Mouse (Mus musculus) heart, embryonic 12.5 days (tissue): ENCODE measurements around the gene Phactr1. TPM values are rescaled to one million over a fixed set of nuclear protein-coding genes. Genes with fewer than 3 reads are reported as not detected.

ENCODE experiments used
- ATAC-seq: fragments of 200-750 bp; cut with Nextera tagmentation; 2 replicates; pipeline ENCODE4 v1.8.0; 2017; ENCODE audit warnings: moderate TSS enrichment, moderate library complexity; ENCODE audit not compliant: insufficient number of reproducible peaks, low FRiP score
- H3K27ac ChIP-seq: fragments of 300-500 bp; sonication (generic); 2 replicates; pipeline ENCODE4 v1.5.1; 2016; ENCODE audit warnings: mild to moderate bottlenecking, moderate library complexity; ENCODE audit not compliant: poor library complexity, severe bottlenecking
- H3K27me3 ChIP-seq: fragments of 300-500 bp; sonication (generic); replicated peaks from 2 replicates; pipeline ENCODE4 v1.6.1; 2016; ENCODE audit warnings: mild to moderate bottlenecking, moderate library complexity
- H3K36me3 ChIP-seq: fragments of 300-500 bp; sonication (generic); 2 replicates; pipeline ENCODE4 v1.6.1; 2016; ENCODE audit warnings: mild to moderate bottlenecking, moderate library complexity
- H3K4me1 ChIP-seq: fragments of 300-500 bp; sonication (generic); replicated peaks from 2 replicates; pipeline ENCODE4 v1.6.1; 2016; ENCODE audit warnings: mild to moderate bottlenecking
- H3K4me2 ChIP-seq: fragments of 300-500 bp; sonication (generic); 2 replicates; pipeline ENCODE4 v1.6.1; 2016; ENCODE audit warnings: mild to moderate bottlenecking, moderate library complexity
- H3K4me3 ChIP-seq: fragments of 300-500 bp; sonication (generic); 2 replicates; pipeline ENCODE4 v1.5.1; 2016; ENCODE audit warnings: mild to moderate bottlenecking
- H3K9ac ChIP-seq: fragments of 300-500 bp; sonication (generic); 2 replicates; pipeline ENCODE4 v1.6.1; 2016; ENCODE audit warnings: mild to moderate bottlenecking, moderate library complexity
- H3K9me3 ChIP-seq: fragments of 300-500 bp; sonication (generic); replicated peaks from 2 replicates; pipeline ENCODE4 v1.6.1; 2016; ENCODE audit warnings: mild to moderate bottlenecking, moderate library complexity
- WGBS: fragments of 180-500 bp; shearing (Covaris S2); methylation state at CpG from one replicate; pipeline ENCODE4 v1.1.7; 2016; 5-methylcytosine and 5-hydroxymethylcytosine counted together
- polyA plus RNA-seq: library from polyadenylated mRNA; unstranded; fragments of >200 nt; fragmentation: Nextera tagmentation; extraction: Ambion mirVana; gene quantifications from 2 replicates; pipeline ENCODE4 v1.2.1, GENCODE M21; 2016

Phactr1 gene
- polyA plus RNA-seq, 1 experiment from 2014 or later: 4.7 TPM

DNA sequence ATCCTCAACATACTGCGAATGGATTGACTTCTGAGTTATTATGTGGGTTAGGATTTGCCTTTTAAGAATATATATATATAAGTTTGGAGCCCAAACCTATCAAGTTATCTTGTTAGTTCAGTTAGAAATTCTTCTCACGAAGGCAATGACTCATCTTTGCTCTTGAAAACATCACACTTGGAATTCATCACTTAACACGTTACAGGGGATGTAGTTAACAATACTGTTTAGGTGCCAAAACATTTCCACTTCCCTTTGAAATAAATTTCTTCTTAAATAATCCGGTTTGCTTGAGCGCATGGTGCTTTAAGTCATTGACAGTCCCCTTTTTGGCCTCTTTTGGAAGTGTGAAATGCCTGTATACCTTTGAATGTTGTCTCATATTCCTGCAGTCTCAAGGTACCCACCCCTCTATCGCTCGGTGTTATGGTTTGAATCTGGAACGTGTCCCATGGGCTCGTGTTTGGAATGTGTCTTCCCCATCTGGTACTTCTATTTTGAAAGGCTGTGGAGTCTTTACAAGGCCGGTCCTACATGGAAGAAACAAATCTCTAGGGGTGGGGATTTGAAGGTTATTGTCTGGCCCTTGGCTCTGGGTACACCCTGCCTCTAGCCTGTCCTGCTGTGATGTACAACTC, 80.6 kb downstream of the Phactr1 start:
- no peak overlapping the region for H3K4me2 ChIP-seq
- H3K36me3 ChIP-seq: no peaks in the 10 kb centered on the region
- H3K4me3 ChIP-seq: no peak overlapping the region
- H3K27me3 ChIP-seq: no peaks in the 10 kb centered on the region
- no peak for ATAC-seq
- no peak overlapping the region for H3K9ac ChIP-seq
- H3K4me1 ChIP-seq: peaks cover 4% of the 10 kb centered on the region; the same call in 1 of the 2 replicates
- H3K27ac ChIP-seq: no peak overlapping the region
- WGBS: 73% methylated on average over 10 of the region's 10 CpGs
- H3K9me3 ChIP-seq: 0 out of 2 replicates have a peak, but pooled peaks cover 3% of the 10 kb centered on the region

DNA sequence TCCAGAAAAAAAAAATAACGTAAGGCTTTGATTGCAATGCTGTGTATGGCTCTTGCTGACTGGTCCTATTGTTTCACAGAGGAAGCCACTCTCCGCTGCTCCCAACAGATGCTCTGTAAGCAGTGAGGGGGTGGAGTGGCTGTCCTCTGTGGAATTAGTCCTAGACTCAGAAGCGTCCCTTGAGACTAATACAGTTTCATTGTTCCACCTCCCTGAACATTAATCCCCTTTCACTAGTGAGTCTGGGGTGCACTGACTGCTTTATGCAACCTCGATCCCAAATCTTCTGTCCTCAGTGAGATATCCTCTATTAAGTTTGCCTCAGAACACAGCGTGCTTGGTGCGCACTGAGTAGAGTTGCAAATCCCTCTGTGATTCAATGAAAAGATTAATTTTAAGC, 91.9 kb downstream of the Phactr1 start:
- Histone ChIP-seq H3K4me1 (no peaks in the 10 kb centered on the region), H3K27me3 (no peaks in the 10 kb centered on the region), H3K4me3 (no peak overlapping the region), H3K36me3 (no peaks in the 10 kb centered on the region), H3K9me3 (no peaks in the 10 kb centered on the region), H3K9ac (no peak overlapping the region), H3K27ac (no peak overlapping the region), H3K4me2 (no peak overlapping the region)
- no peak for ATAC-seq
- WGBS: 66% methylated on average over 6 of the region's 6 CpGs

DNA sequence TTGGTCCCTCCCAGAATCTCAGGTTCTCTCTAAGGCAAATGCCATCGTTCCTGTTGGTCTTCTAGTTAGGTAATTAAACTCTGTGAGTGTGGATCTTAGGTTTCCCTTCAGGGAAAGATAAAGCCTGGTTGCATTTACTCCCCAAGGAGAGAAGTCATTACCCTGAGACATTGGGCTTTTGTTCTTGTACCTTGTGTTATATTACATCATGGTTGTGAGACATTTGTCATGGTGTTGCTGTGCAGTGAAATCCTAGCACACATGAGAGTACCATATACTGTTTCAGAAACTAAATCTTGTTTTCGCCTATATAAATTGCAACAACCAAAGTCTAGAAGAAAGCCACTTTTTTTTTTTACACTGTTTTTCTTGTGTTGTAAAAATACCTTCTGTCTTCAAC, 93.6 kb downstream of the Phactr1 start:
- Histone ChIP-seq H3K9ac (no peak overlapping the region), H3K27ac (no peak overlapping the region), H3K4me2 (no peak overlapping the region), H3K4me3 (no peak overlapping the region), H3K27me3 (no peaks in the 10 kb centered on the region), H3K9me3 (no peaks in the 10 kb centered on the region), H3K4me1 (no peaks in the 10 kb centered on the region), H3K36me3 (no peaks in the 10 kb centered on the region)
- ATAC-seq: no peak
- WGBS: 63% methylated on average over 2 of the region's 2 CpGs

DNA sequence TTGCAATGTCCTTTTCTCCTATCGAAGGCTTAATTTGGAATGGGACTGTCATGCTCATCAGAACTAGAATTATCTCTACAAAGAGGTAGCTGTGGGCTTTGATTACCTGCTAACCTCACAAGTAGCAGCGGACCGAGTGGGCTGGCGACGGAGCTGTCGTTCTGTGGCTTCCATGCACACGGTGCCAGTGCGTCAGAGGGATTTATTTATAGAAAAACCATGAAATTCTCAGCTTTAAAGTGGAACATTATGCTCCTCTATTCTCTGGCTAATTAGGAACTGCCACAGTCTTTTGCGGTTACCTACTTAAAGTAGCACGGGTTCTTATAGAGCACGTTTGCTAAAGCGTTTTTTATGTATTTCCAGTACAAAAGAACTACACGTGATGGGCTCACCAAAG, 101.7 kb downstream of the Phactr1 start:
- H3K27me3 ChIP-seq: no peaks in the 10 kb centered on the region
- H3K27ac ChIP-seq: no peak overlapping the region
- H3K9me3 ChIP-seq: no peaks in the 10 kb centered on the region
- no peak for ATAC-seq
- H3K4me1 ChIP-seq: no peaks in the 10 kb centered on the region
- H3K9ac ChIP-seq: no peak overlapping the region
- no peaks in the 10 kb centered on the region for H3K36me3 ChIP-seq
- no peak overlapping the region for H3K4me2 ChIP-seq
- 79% methylated on average over 13 of the region's 13 CpGs for WGBS
- no peak overlapping the region for H3K4me3 ChIP-seq

DNA sequence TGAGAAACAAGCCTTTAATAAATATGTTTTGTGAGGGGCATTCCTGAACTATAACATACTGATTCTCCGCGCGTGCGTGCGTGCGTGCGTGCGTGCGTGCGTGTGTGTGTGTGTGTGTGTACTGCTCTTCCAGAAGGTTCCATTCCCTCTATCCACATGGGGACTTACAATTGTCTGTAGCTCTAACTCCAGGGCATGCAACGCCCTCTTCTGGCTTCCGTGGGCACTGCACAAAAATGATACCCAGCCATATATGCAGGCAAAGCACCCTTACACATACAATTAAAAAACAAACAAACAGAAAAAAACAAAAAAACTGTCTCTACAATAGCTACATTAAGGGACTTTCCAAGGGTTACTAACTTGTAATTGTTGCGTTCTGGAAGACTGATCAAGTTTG, 108.8 kb downstream of the Phactr1 start:
- Histone ChIP-seq H3K4me1 (no peaks in the 10 kb centered on the region), H3K27ac (no peak overlapping the region), H3K36me3 (no peaks in the 10 kb centered on the region), H3K9me3 (no peaks in the 10 kb centered on the region), H3K27me3 (0 out of 2 replicates have a peak, but pooled peaks cover 3% of the 10 kb centered on the region), H3K4me3 (no peak overlapping the region), H3K4me2 (no peak overlapping the region), H3K9ac (no peak overlapping the region)
- 84% methylated on average over 13 of the region's 13 CpGs for WGBS
- ATAC-seq: no peak

DNA sequence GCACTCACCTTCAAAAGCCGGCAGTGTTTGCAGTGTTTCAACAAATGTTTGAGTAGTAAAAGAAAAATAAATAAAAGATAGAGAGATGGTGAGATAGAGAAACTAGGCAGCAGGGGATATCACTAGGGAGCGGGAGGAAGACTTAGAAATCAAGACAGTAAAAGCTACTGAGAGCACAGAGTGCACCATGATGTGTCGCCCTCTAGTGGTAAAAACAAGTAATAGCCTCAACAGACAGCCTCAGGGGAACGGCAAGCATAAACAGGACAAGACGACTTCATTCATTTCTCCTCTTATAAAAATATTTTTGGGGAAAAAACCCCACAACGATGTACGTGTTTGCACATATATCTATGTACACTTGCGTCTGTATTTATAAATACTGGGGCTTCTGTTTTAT, 111.9 kb downstream of the Phactr1 start:
- Histone ChIP-seq H3K36me3 (no peaks in the 10 kb centered on the region), H3K27ac (no peak overlapping the region), H3K9ac (no peak overlapping the region), H3K27me3 (0 out of 2 replicates have a peak, but pooled peaks cover 3% of the 10 kb centered on the region), H3K9me3 (no peaks in the 10 kb centered on the region), H3K4me2 (no peak overlapping the region), H3K4me1 (no peaks in the 10 kb centered on the region), H3K4me3 (no peak overlapping the region)
- no peak for ATAC-seq
- WGBS: 17% methylated on average over 8 of the region's 8 CpGs

DNA sequence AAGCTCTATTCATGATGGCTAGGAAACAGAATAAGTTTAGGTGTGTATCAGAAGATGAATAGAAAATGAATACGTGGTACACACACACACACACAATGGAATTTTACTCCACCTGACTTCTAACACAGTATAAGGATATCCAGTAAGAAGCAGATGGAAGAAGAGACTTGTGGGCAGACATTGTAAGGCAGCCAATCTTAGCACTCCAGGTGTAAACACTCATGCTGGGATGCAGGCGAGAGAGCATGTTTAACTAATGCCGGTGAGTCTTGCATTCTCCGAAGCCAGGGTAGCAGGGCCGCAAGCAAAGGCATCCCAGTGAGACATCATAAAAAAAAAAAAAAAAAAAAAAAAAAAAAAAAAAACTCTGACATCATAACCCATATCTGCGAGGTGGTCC, 120.1 kb downstream of the Phactr1 start:
- ATAC-seq: no peak
- no peak overlapping the region for H3K9ac ChIP-seq
- H3K4me3 ChIP-seq: no peak overlapping the region
- H3K4me1 ChIP-seq: no peaks in the 10 kb centered on the region
- H3K36me3 ChIP-seq: no peaks in the 10 kb centered on the region
- WGBS: 79% methylated on average over 6 of the region's 6 CpGs
- H3K27me3 ChIP-seq: no peaks in the 10 kb centered on the region
- no peak overlapping the region for H3K27ac ChIP-seq
- no peaks in the 10 kb centered on the region for H3K9me3 ChIP-seq
- H3K4me2 ChIP-seq: no peak overlapping the region

DNA sequence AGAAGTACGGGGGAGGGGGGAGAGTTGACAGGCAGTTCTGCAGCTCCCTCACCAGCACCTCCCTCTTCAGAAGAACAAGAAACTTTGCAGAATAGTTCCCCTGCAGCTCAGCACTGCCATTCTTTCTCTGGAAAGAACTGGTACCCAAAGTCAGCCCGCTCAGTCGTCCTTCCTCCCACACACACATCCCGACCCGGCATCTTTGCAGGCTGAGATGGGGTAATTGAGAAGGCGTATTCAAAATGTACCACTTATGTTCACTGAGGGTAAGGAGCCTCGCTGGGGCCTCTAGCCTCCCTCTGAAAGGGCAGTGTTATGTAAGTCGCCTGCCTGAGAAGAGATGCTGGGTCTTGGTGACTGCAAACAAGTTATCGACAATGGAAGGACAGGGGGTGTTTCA, 123.9 kb downstream of the Phactr1 start:
- no peaks in the 10 kb centered on the region for H3K36me3 ChIP-seq
- ATAC-seq: no peak
- H3K4me1 ChIP-seq: no peaks in the 10 kb centered on the region
- no peak overlapping the region for H3K27ac ChIP-seq
- no peaks in the 10 kb centered on the region for H3K9me3 ChIP-seq
- H3K9ac ChIP-seq: no peak overlapping the region
- no peaks in the 10 kb centered on the region for H3K27me3 ChIP-seq
- no peak overlapping the region for H3K4me2 ChIP-seq
- 58% methylated on average over 9 of the region's 9 CpGs for WGBS
- no peak overlapping the region for H3K4me3 ChIP-seq

DNA sequence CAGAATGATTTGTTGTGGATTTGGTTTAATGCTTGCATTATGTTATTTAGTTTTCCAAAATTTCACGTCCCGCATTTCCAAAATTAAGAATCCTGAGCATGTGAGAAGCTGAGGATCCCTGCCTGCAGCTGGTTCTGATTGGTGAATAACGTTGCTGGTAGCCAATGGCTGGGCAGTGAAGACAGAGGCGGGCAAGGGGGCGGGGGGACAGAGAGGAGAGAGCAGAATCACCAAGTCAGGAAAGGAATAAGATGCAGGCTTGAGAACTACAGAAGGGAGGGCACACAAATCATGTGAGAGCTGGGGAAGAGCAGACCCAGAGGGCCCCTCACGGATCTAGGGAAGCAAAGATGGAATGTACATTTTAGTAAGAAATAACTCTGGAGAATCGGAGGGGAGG, 132.3 kb downstream of the Phactr1 start:
- H3K4me1 ChIP-seq: peaks cover 16% of the 10 kb centered on the region
- no peak overlapping the region for H3K4me3 ChIP-seq
- H3K9ac ChIP-seq: no peak overlapping the region
- no peaks in the 10 kb centered on the region for H3K36me3 ChIP-seq
- no peak overlapping the region for H3K27ac ChIP-seq
- peaks cover 7% of the 10 kb centered on the region; the same call in 1 of the 2 replicates for H3K9me3 ChIP-seq
- peaks cover 11% of the 10 kb centered on the region; the same call in 1 of the 2 replicates for H3K27me3 ChIP-seq
- 20% methylated on average over 7 of the region's 7 CpGs for WGBS
- H3K4me2 ChIP-seq: peak overlapping the region; percentile 55
- no peak for ATAC-seq

DNA sequence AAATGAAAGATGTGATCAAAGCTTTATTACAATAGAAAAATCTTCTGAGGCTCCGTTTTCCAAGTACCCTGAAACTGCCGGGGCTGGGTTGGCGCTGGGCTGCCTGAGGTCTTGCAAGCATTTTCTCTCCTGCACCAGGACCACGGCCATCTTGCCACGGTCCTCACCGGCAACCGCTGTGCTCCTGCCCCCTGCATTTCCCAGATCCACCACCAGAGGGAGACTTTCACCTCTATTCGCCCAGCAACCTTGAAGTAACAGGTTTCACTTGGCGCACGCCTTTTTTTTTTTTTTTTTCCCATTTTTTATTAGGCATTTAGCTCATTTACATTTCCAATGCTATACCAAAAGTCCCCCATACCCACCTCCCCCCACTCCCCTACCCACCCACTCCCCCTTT, 138.0 kb downstream of the Phactr1 start:
- H3K4me3 ChIP-seq: no peak overlapping the region
- peaks cover 17% of the 10 kb centered on the region for H3K4me1 ChIP-seq
- H3K27me3 ChIP-seq: peaks cover 8% of the 10 kb centered on the region; the same call in 1 of the 2 replicates
- H3K9me3 ChIP-seq: peaks cover 7% of the 10 kb centered on the region; the same call in 1 of the 2 replicates
- H3K4me2 ChIP-seq: no peak overlapping the region
- H3K9ac ChIP-seq: no peak overlapping the region
- 40% methylated on average over 10 of the region's 10 CpGs for WGBS
- ATAC-seq: no peak
- no peaks in the 10 kb centered on the region for H3K36me3 ChIP-seq
- H3K27ac ChIP-seq: no peak overlapping the region

DNA sequence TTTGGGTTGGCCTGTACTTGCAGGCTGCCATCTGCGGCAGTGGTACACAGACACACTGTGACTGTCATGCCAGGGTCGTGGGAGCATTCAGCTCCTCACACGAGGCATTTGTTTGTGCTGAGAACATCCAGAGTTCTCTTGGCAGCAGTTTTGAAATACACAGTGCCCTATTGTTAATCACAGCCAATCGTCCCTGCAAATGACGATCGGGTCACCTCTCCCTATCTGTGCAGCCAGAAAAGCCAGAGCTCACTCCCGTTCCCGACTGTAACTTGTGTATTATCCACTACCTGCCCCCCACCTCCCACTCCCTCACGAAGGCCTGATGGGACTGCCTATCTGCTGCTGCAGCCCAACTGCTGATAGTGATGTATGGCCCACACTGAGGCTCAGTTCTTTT, 140.1 kb downstream of the Phactr1 start:
- WGBS: 47% methylated on average over 9 of the region's 9 CpGs
- ATAC-seq: no peak
- H3K9ac ChIP-seq: no peak overlapping the region
- H3K27ac ChIP-seq: no peak overlapping the region
- H3K27me3 ChIP-seq: peaks cover 1% of the 10 kb centered on the region; the same call in 1 of the 2 replicates
- peaks cover 12% of the 10 kb centered on the region for H3K9me3 ChIP-seq
- H3K4me2 ChIP-seq: no peak overlapping the region
- H3K4me1 ChIP-seq: peaks cover 13% of the 10 kb centered on the region
- H3K4me3 ChIP-seq: no peak overlapping the region
- no peaks in the 10 kb centered on the region for H3K36me3 ChIP-seq
